Mouse (Mus musculus) forebrain, embryonic 10.5 days (tissue): ENCODE results near the gene Slc39a11. TPM values are rescaled to one million over a fixed set of nuclear protein-coding genes. Genes with fewer than 3 reads are reported as not detected.

Experiments used
- DNase-seq: peaks from one replicate; pipeline ENCODE4 v3.0.0-alpha.2; 2017; ENCODE audit warnings: low spot score; ENCODE audit errors: extremely low spot score
- H3K27ac ChIP-seq: fragments of 300-500 bp; sonication (generic); 2 replicates; pipeline ENCODE4 v1.5.1; 2016; ENCODE audit warnings: mild to moderate bottlenecking
- H3K27me3 ChIP-seq: fragments of 300-500 bp; sonication (generic); 2 replicates; pipeline ENCODE4 v1.6.1; 2016; ENCODE audit warnings: mild to moderate bottlenecking; ENCODE audit not compliant: poor library complexity, severe bottlenecking
- H3K36me3 ChIP-seq: fragments of 300-500 bp; sonication (generic); replicated peaks from 2 replicates; pipeline ENCODE4 v1.6.1; 2016; ENCODE audit warnings: mild to moderate bottlenecking, moderate library complexity
- H3K4me1 ChIP-seq: fragments of 300-500 bp; sonication (generic); 2 replicates; pipeline ENCODE4 v1.6.1; 2016
- H3K4me3 ChIP-seq: fragments of 300-500 bp; sonication (generic); 2 replicates; pipeline ENCODE4 v1.5.1; 2016; ENCODE audit warnings: mild to moderate bottlenecking, moderate library complexity
- H3K9me3 ChIP-seq: fragments of 300-500 bp; sonication (generic); 2 replicates; pipeline ENCODE4 v1.6.1; 2016; ENCODE audit warnings: mild to moderate bottlenecking, moderate library complexity
- WGBS: fragments of 180-500 bp; shearing (Covaris S2); methylation state at CpG from one replicate; pipeline ENCODE4 v1.1.7; 2016; 5-methylcytosine and 5-hydroxymethylcytosine counted together
- polyA plus RNA-seq: library from polyadenylated mRNA; unstranded; fragments of >200 nt; fragmentation: Nextera tagmentation; extraction: Ambion mirVana; gene quantifications from 2 replicates; pipeline ENCODE4 v1.2.1, GENCODE M21; 2016

The Slc39a11 gene
- polyA plus RNA-seq, 1 experiment from 2014 or later: 18.4 TPM

- Histone ChIP-seq H3K36me3 (no peaks in the 10 kb centered on the region; the same call in 1 of the 2 replicates), H3K9me3 (peaks cover 3% of the 10 kb centered on the region; the same call in 1 of the 2 replicates), H3K4me1 (peaks cover 21% of the 10 kb centered on the region), H3K27me3 (no peaks in the 10 kb centered on the region), H3K4me3 (no peak overlapping the region), H3K27ac (no peak overlapping the region)
- 80% methylated on average over 5 of the region's 5 CpGs for WGBS
- DNase-seq: no peak
Measured at GRCm38 (mm10) chr11:113303204-113303603, 346.7 kb downstream of the Slc39a11 start.

GRCm38 (mm10) chr11:113299492-113299891 is 350.4 kb downstream of the Slc39a11 start:
- Histone ChIP-seq H3K4me3 (no peak overlapping the region), H3K27ac (peak overlapping the region; percentile 68), H3K36me3 (no peaks in the 10 kb centered on the region), H3K9me3 (no peaks in the 10 kb centered on the region), H3K27me3 (no peaks in the 10 kb centered on the region), H3K4me1 (peaks cover 32% of the 10 kb centered on the region)
- WGBS: 85% methylated on average over 10 of the region's 10 CpGs
- no peak for DNase-seq

- 17% methylated on average over 2 of the region's 2 CpGs for WGBS
- Histone ChIP-seq H3K4me1 (peaks cover 46% of the 10 kb centered on the region), H3K27me3 (no peaks in the 10 kb centered on the region; the same call in 1 of the 2 replicates), H3K4me3 (no peak overlapping the region), H3K36me3 (no peaks in the 10 kb centered on the region), H3K27ac (no peak overlapping the region), H3K9me3 (no peaks in the 10 kb centered on the region)
- peak; percentile 66 for DNase-seq
Measured at GRCm38 (mm10) chr11:113297765-113298164, 352.1 kb downstream of the Slc39a11 start.

- H3K36me3 ChIP-seq: no peaks in the 10 kb centered on the region
- H3K9me3 ChIP-seq: no peaks in the 10 kb centered on the region
- peaks cover 53% of the 10 kb centered on the region for H3K4me1 ChIP-seq
- no peaks in the 10 kb centered on the region; the same call in 1 of the 2 replicates for H3K27me3 ChIP-seq
- no peak for DNase-seq
- no peak overlapping the region for H3K4me3 ChIP-seq
- 91% methylated on average over 22 of the region's 22 CpGs for WGBS
- no peak overlapping the region for H3K27ac ChIP-seq
Measured at GRCm38 (mm10) chr11:113296912-113297625, 352.8 kb downstream of the Slc39a11 start.

- WGBS: 42% methylated on average over 7 of the region's 7 CpGs
- H3K27me3 ChIP-seq: no peaks in the 10 kb centered on the region; the same call in 1 of the 2 replicates
- peak; percentile 81 for DNase-seq
- no peaks in the 10 kb centered on the region for H3K9me3 ChIP-seq
- peak overlapping the region; percentile 41; the same call in 1 of the 2 replicates for H3K27ac ChIP-seq
- peaks cover 62% of the 10 kb centered on the region for H3K4me1 ChIP-seq
- H3K4me3 ChIP-seq: no peak overlapping the region
- H3K36me3 ChIP-seq: no peaks in the 10 kb centered on the region
Measured at GRCm38 (mm10) chr11:113296162-113296561, 353.7 kb downstream of the Slc39a11 start.

GRCm38 (mm10) chr11:113294518-113294917 is 355.4 kb downstream of the Slc39a11 start:
- Histone ChIP-seq H3K4me1 (peaks cover 59% of the 10 kb centered on the region), H3K9me3 (no peaks in the 10 kb centered on the region), H3K27me3 (no peaks in the 10 kb centered on the region; the same call in 1 of the 2 replicates), H3K36me3 (no peaks in the 10 kb centered on the region), H3K4me3 (no peak overlapping the region), H3K27ac (peak overlapping the region; percentile 68)
- DNase-seq: no peak
- 52% methylated on average over 8 of the region's 8 CpGs for WGBS

GRCm38 (mm10) chr11:113292906-113293614 is 356.8 kb downstream of the Slc39a11 start:
- Histone ChIP-seq H3K27ac (peak overlapping the region; percentile 76), H3K27me3 (no peaks in the 10 kb centered on the region; the same call in 1 of the 2 replicates)
- WGBS: 83% methylated on average over 13 of the region's 13 CpGs

GRCm38 (mm10) chr11:113291781-113292714 is 357.8 kb downstream of the Slc39a11 start:
- no peak overlapping the region for H3K4me3 ChIP-seq
- no peaks in the 10 kb centered on the region for H3K36me3 ChIP-seq
- WGBS: 58% methylated on average over 17 of the region's 17 CpGs
- H3K27me3 ChIP-seq: no peaks in the 10 kb centered on the region; the same call in 1 of the 2 replicates
- no peak for DNase-seq
- H3K9me3 ChIP-seq: no peaks in the 10 kb centered on the region
- H3K27ac ChIP-seq: peak overlapping the region; percentile 76
- peaks cover 48% of the 10 kb centered on the region for H3K4me1 ChIP-seq

More at GRCm38 (mm10) chr11:113292906-113293614, 356.8 kb downstream of the Slc39a11 start:
- Histone ChIP-seq H3K36me3 (no peaks in the 10 kb centered on the region), H3K4me1 (peaks cover 51% of the 10 kb centered on the region), H3K9me3 (no peaks in the 10 kb centered on the region), H3K4me3 (no peak overlapping the region)
- DNase-seq: no peak

GRCm38 (mm10) chr11:113290911-113291310 is 359.0 kb downstream of the Slc39a11 start:
- H3K27me3 ChIP-seq: no peaks in the 10 kb centered on the region; the same call in 1 of the 2 replicates
- DNase-seq: no peak
- peaks cover 43% of the 10 kb centered on the region for H3K4me1 ChIP-seq
- no peaks in the 10 kb centered on the region for H3K9me3 ChIP-seq
- no peak overlapping the region for H3K4me3 ChIP-seq
- WGBS: 86% methylated on average over 14 of the region's 14 CpGs
- H3K27ac ChIP-seq: no peak overlapping the region
- no peaks in the 10 kb centered on the region for H3K36me3 ChIP-seq

GRCm38 (mm10) chr11:113284951-113285741 is 364.7 kb downstream of the Slc39a11 start:
- WGBS: 86% methylated on average over 27 of the region's 27 CpGs
- no peak overlapping the region for H3K27ac ChIP-seq
- no peak for DNase-seq
- peaks cover 8% of the 10 kb centered on the region; the same call in 1 of the 2 replicates for H3K27me3 ChIP-seq
- no peak overlapping the region for H3K4me3 ChIP-seq
- peaks cover 27% of the 10 kb centered on the region for H3K4me1 ChIP-seq
- H3K9me3 ChIP-seq: no peaks in the 10 kb centered on the region
- H3K36me3 ChIP-seq: no peaks in the 10 kb centered on the region

- no peaks in the 10 kb centered on the region for H3K36me3 ChIP-seq
- DNase-seq: no peak
- peaks cover 32% of the 10 kb centered on the region for H3K4me1 ChIP-seq
- 52% methylated on average over 11 of the region's 11 CpGs for WGBS
- H3K9me3 ChIP-seq: no peaks in the 10 kb centered on the region
- peak overlapping the region; percentile 48; the same call in 1 of the 2 replicates for H3K27ac ChIP-seq
- H3K4me3 ChIP-seq: no peak overlapping the region
- peaks cover 8% of the 10 kb centered on the region; the same call in 1 of the 2 replicates for H3K27me3 ChIP-seq
Measured at GRCm38 (mm10) chr11:113283376-113283811, 366.5 kb downstream of the Slc39a11 start.
